Mouse (Mus musculus): ENCODE measurements at regions not wholly inside any gene's neighbourhood (a gene's known extent, or its start where the extent isn't known, plus 50 kb on each side); places are given as distances from the start of the nearest gene placed in this dataset.

GRCm38 (mm10) chrX:145848937-145849783 is 344.2 kb upstream of the Amot start:
- DNase-seq, result peak; percentile 17

GRCm38 (mm10) chrX:145833106-145833505 is 328.1 kb upstream of the Amot start:
- no peak for DNase-seq

GRCm38 (mm10) chrX:145812995-145813394 is 308.0 kb upstream of the Amot start:
- DNase-seq, result no peak
